Mouse (Mus musculus): ENCODE measurements around the gene Lypla2. TPM values are rescaled to one million over a fixed set of nuclear protein-coding genes. Genes with fewer than 3 reads are reported as not detected.

Gene Lypla2
- 10 to 100 TPM; 94.0 to 95.0 TPM for total RNA-seq (2021)

DNA sequence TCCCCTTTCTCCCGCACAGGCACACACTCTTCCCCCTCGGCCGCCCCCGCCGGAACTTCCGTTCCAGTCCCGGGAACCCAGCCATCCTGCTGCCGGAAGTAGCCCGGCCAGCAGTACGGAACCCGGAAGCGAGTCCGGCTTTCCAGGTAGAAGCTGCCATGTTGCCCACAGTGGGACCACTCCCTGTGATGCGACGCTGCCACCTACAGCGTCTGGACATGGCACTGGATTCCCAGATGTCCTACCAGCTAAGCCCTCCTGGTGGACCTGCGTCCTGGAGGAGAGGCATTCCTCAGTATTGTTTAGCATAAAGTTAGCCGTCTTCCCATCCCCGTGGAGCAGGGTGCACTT lies at the start of gene Lypla2:
Gene Lypla2 (minus strand): TSS at position 71 of the 351 bp plus-strand sequence.
- intact Hi-C loops (cut with DNase I), result no loop called here
- peak; percentile 87 to 93 for DNase-seq (ENCODE audit: extremely low spot score in 1 of 2, low spot score in 2 of 2)

DNA sequence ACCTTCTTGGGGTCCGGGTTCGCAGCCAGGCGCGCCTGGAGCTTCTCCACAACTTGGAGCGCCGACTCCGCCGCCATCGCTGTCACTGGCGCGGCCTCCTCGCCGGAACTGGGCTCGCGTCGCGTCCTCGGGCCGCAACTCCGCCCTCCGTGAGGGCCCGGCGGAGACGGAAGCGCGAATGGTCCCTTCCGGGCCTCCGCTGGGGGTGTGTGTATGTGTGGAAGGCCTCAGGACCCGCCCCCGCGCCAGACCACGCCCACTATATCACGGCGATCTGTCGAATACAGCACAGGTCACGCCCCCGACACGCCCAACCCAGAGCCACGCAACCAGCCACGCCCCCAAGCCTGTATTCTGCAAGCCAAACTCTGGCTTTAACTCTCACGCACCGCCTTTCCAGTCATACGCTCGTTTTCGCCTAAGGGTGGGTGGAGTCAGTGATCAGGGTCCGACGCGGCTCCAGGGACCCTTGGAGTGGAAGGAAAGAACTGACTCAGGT lies 49.2 kb upstream of the Lypla2 start, which contains the start of gene Eloa:
Gene Eloa (minus strand): TSS at position 215 of the 499 bp plus-strand sequence.
- intact Hi-C loops (cut with DNase I), result no loop called here
- DNase-seq (ENCODE audit: extremely low spot score in 1 of 2, low spot score in 2 of 2), result peak; percentile 99 to 100

DNA sequence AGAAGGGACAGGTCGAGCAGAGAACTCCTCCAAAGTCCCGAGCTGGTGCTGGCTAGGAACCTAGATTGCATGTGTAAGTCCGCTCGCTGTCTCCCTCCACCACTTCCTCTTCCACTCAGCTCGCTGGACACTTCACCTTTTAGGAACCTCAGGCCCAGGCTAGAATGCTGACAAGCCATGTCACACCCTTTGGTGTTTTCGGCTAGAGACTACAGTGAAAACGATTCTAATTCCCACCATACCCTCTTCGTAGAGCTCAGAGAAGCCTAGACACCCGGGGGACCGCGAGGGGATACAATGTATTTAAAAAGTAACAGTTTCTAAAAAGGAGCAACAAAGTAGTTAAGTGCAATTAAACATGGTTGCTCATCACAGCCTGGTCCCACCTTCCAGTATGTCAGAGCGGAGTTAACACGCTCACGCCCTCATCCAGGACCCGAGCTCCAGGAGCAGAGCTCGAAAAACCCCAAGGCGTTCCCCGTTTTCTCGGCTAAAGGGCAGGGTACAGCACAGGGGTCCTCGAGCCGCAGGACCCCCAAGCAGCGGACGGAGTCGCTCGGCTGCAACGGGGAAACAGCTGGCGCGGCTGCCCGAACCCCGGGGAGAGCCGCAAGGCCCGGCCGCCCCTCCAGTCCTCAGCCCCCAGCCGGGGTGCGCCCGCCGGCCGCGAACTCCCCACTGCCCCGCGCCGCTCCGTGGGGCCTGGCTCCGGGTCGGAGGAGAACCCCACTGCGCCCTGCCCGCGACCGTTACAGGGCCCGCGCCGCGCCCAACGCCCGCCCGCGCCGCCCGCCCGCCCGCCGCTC lies 48.5 kb upstream of the Lypla2 start:
- intact Hi-C loops (cut with DNase I), result no loop called here

DNA sequence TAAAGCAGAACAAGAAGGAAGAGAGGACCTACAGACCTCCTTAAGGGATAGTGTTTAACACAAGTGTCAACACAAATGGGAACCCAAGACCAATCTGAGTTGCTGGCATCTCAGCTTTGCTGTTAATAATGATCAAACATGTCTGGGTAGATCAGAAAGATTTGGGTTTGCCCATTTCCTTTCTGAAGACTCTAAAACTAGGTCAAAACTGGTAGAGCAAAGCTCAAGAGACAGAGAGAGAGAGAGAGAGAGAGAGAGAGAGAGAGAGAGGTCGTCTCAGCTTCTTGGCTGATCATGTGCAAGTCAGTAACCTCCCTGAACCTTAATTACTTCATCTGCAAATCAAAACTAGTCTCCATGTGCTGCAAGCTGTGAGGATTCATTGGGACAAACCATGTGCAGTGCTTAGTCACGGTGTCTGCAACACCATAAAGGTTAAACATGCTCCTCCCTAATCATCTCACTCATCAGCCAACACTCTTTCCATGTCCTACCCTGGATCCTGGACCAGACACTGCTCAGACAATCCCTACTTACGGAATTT lies 43.7 kb upstream of the Lypla2 start:
- DNase-seq (ENCODE audit: extremely low spot score in 1 of 2, low spot score in 2 of 2), result no peak
- intact Hi-C loops (cut with DNase I), result no loop called here

More for the DNA sequence above, 48.5 kb upstream of the Lypla2 start:
- peak in 1 of 2 experiments; percentile 5 for DNase-seq (ENCODE audit: extremely low spot score in 1 of 2, low spot score in 2 of 2)

DNA sequence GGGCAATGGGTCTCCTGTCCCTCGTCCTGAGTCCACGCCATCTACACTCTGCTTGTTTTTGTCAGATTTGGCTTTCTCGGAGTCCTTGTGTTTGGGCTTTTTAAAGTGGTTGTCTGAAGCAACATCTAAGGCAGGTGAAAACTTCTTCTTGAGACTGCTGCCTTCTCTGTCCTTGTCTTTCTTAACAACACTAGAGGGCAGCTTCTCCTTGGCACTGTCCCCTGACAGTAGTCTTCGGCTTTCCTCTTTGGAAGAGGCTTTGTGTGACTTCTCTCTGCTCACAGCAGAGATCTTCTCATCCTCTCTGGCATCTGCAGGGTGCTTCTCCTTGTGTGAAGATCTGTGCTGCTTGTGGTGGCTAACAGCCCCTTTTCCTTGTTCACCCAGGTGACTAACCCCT lies 38.2 kb upstream of the Lypla2 start:
- DNase-seq (ENCODE audit: extremely low spot score in 1 of 2, low spot score in 2 of 2), result no peak
- intact Hi-C loops (cut with DNase I), result no loop called here

DNA sequence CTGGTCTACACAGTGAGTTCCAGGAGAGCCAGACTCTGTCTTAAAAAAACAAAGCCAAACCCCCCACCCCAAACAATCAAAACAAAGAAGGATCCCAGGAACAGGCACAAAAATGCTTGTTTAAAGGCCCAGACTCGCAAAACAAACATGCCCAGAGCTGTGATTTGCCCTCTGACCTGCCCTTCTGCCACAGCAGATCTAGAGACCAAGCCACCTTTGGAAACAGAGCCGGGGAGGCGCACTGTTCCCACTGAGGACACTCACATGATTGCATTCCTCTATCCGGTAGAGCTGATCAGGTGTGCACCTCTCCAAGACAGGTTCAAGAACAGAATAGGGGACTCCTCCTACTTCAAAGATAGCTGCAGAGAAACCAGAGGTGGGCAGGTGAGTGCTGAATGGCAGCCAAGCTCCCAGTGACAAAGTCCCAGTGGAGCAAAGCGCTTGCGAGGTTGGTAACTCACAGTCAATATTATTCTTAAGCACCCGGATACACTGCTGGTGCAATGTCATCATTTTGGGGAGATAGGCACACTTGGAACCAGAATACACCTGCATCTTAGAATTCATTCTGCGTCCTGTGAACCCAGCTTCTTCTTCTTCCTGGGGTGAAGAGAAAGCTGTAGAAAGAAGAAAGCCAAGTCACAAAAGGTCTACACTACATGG lies 36.5 kb upstream of the Lypla2 start:
- DNase-seq (ENCODE audit: extremely low spot score in 1 of 2, low spot score in 2 of 2), result no peak
- intact Hi-C loops (cut with DNase I), result no loop called here

DNA sequence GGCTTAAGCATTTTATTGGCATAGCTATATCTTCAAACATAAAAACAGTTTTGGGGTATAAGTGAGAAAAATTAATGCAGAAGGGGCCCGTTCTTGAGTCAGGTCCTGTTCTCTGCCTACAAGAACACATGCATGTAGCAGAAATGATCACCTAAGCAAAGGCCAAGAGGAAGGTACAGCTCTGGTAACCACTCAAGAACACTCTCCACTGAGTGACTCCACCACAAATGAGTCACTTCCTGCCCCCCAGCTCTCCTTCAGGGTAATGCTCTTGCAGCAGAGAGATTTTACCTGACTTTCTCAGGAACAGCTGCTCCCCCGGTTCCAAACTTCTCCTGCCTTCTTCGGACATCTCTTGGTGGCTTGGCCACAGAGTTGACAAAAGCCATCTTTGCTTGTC lies 34.4 kb upstream of the Lypla2 start:
- no peak for DNase-seq (ENCODE audit: extremely low spot score in 1 of 2, low spot score in 2 of 2)
- intact Hi-C loops (cut with DNase I), result no loop called here

DNA sequence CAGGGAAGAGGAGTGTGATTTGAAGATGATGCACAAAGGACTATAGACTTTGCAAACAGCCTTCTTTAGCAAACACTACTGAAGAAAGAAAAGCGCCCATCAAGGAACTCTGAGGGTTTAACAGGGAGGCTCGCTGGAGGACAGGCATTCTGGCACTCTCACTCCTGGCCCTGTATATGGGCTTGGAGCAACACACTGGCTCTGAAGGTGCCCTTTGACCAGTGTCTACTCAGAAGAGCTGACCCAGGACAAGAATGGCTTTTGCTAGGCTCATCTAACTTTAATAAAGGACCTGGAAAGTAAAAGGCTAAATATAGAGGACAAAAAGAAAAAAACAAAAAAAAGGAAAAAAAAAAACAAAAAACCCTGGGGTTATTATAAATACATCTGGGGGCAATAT lies 32.5 kb upstream of the Lypla2 start:
- intact Hi-C loops (cut with DNase I), result no loop called here
- DNase-seq (ENCODE audit: extremely low spot score in 1 of 2, low spot score in 2 of 2), result no peak

GRCm38 (mm10) chr4:136004107-136004675 lies 31.8 kb upstream of the Lypla2 start:
- intact Hi-C loops (cut with DNase I), result no loop called here
- DNase-seq (ENCODE audit: extremely low spot score in 1 of 2, low spot score in 2 of 2), result no peak

DNA sequence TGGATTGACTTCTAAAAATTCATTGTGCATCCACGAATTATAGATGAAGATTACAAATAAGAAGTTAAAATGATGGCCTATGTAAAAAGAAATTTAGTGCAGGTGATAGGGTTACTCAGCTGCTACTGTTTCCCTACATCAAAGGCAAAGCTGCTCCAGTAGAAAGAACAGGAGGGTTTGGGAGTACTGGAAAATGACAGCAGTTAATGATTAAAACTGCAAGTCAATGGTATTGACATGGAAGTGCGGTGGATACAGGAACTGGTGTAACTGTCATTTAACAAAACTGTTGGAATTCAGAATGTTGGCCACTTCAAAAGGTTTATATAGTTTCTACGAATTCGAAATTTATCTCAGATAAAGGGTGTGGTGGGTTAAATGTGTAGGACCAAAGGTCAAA lies 22.7 kb upstream of the Lypla2 start:
- DNase-seq (ENCODE audit: extremely low spot score in 1 of 2, low spot score in 2 of 2), result no peak
- intact Hi-C loops (cut with DNase I), result no loop called here

- no peak for DNase-seq (ENCODE audit: extremely low spot score in 1 of 2, low spot score in 2 of 2)
- intact Hi-C loops (cut with DNase I), result no loop called here
These were observed 21.5 kb upstream of the Lypla2 start for GRCm38 (mm10) chr4:135993941-135994340.

GRCm38 (mm10) chr4:135987714-135988113 lies 15.3 kb upstream of the Lypla2 start:
- no peak for DNase-seq (ENCODE audit: extremely low spot score in 1 of 2, low spot score in 2 of 2)
- intact Hi-C loops (cut with DNase I), result loop anchor here (10.0 kb wide), 1 partner anchor 67 kb away; the partner anchor contains the start of gene Rpl11

DNA sequence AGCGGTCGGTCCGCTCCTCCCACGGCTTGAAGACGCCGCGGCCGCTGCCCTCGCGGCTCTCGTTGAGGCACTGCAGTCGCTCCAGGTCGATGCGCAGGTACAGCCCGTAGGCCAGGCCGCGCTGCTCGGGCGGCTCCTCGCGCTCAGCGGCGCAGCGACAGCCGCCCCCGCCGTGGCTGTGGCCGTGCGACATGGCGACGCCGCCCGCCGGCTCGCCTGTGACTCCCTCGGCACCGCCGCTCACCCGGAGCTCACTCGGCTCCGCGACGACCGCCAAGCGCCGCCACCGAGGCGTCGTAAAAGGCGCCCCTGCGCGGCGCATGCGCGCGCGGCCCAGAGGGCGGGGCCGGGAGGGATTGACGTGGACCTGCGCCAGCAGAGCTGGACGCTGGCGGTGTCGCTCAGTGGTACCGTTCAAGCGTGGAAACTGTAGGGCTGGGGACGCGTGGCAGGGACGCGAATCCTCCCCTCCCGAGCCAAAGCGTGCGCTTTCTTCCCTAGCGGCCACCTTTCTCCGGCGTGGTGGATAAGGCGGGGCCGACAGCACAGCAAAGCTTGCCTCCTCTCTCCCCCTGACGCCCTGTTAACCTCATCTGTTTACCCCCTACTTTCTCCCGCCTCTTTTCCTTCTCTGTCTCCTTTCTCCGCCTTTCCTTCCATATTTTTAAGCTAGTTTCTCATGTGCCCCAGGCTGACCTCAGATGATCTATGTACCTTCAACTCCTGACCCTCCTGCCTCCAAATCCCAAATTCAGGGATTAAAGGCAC lies 14.7 kb upstream of the Lypla2 start, which contains the start of gene Pithd1:
Gene Pithd1 (minus strand): TSS at position 322 of the 768 bp plus-strand sequence.
- intact Hi-C loops (cut with DNase I), result loop anchor here (10.0 kb wide), 1 partner anchor 68 kb away; the partner anchor contains the start of gene Rpl11
- peak; percentile 87 to 94 for DNase-seq (ENCODE audit: extremely low spot score in 1 of 2, low spot score in 2 of 2)

- intact Hi-C loops (cut with DNase I), result loop anchor here (10.0 kb wide), 1 partner anchor 68 kb away; the partner anchor contains the start of gene Rpl11
- no peak for DNase-seq (ENCODE audit: extremely low spot score in 1 of 2, low spot score in 2 of 2)
These were observed 14.0 kb upstream of the Lypla2 start for GRCm38 (mm10) chr4:135986301-135986942.

DNA sequence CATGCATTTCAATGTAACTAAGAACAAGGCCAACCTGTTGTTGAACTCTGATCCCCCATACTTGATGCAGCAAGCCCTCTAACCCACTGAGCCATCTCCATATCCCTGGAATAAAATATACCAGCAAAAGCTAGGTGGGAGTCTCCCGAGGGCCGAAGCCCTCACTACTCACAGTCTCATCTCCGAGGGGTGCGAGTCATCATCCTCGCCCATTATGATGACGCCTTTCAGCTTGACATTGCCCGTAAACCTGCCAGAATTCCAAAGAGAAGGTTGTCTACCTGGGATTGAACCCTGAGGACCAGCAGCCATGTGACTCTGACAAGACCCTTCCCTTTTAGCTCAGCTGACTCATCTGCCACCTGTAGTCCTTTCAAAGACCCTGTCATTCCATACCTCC lies 13.3 kb upstream of the Lypla2 start:
- intact Hi-C loops (cut with DNase I), result loop anchor here (10.0 kb wide), 1 partner anchor 69 kb away; the partner anchor contains the start of gene Rpl11
- DNase-seq (ENCODE audit: extremely low spot score in 1 of 2, low spot score in 2 of 2), result no peak

- DNase-seq (ENCODE audit: extremely low spot score in 1 of 2, low spot score in 2 of 2), result no peak
- intact Hi-C loops (cut with DNase I), result loop anchor here (10.0 kb wide), 1 partner anchor 70 kb away; the partner anchor contains the start of gene Rpl11
These were observed 12.8 kb upstream of the Lypla2 start for GRCm38 (mm10) chr4:135985193-135985592.

GRCm38 (mm10) chr4:135984556-135984955 lies 12.1 kb upstream of the Lypla2 start:
- DNase-seq (ENCODE audit: extremely low spot score in 1 of 2, low spot score in 2 of 2), result no peak
- intact Hi-C loops (cut with DNase I), result loop anchor here (10.0 kb wide), 1 partner anchor 70 kb away; the partner anchor contains the start of gene Rpl11

All from left cerebral cortex, postnatal 10 days (tissue).